Mouse (Mus musculus) layer of hippocampus, postnatal 25 days (tissue): ENCODE data around the gene Glra1. TPM values are rescaled to one million over a fixed set of nuclear protein-coding genes. Genes with fewer than 3 reads are reported as not detected.

Experiments
- microRNA-seq, 2 experiments: library from miRNA; unstranded; fragments of <30 nt; microRNA quantifications; one replicate each; pipeline ENCODE4 v1.2.0; 2021
- total RNA-seq, 2 experiments: library from RNA; stranded (reverse); gene quantifications; 2 replicates each; pipeline ENCODE4 v1.2.3; 2021

Gene Glra1
- total RNA-seq, 2 experiments from 2014 or later = 0.16 to 0.34 TPM

Small RNAs within 50 kb of the gene (microRNA-seq; reads per million reads assigned to microRNA genes)
- gene Mir7652 = 0 reads per million in 2 experiments

Other genes with a start within 250 kb of the Glra1 start
- 100 to 1,000 TPM; 360 to 421 TPM for gene Sparc, start 185.0 kb downstream of the Glra1 start, total RNA-seq
- gene Atox1, start 147.0 kb downstream of the Glra1 start, total RNA-seq = 100 to 1,000 TPM in 1 of 2 experiments, 10 to 100 TPM in 1; 95.7 to 109 TPM
- gene G3bp1, start 138.5 kb downstream of the Glra1 start, total RNA-seq = 10 to 100 TPM; 35.0 to 36.5 TPM